Mouse (Mus musculus): ENCODE results near the gene Caml.
"Not testable (repeated sequence)": the region's sequence is repeated elsewhere in the genome, so short reads cannot be mapped to it uniquely, and the experiment has no call there.

The Caml gene

GRCm38 (mm10) chr13:55622156-55622648, 603 bp upstream of the Caml start:
- not testable (repeated sequence) for DNase-seq

GRCm38 (mm10) chr13:55634639-55635127, 11.9 kb downstream of the Caml start, which contains the start of gene Ddx46:
Ddx46 (plus strand) TSS chr13:55635027.
- DNase-seq, result peak; percentile 95

GRCm38 (mm10) chr13:55635146-55635571, 12.4 kb downstream of the Caml start:
- no peak for DNase-seq

GRCm38 (mm10) chr13:55636185-55636983, 13.6 kb downstream of the Caml start:
- no peak for DNase-seq

- peak; percentile 77 for DNase-seq
These were observed 17.7 kb downstream of the Caml start for GRCm38 (mm10) chr13:55640480-55640879.

- peak; percentile 55 for DNase-seq
These were observed 21.7 kb downstream of the Caml start for GRCm38 (mm10) chr13:55644525-55644924.

GRCm38 (mm10) chr13:55650098-55650497, 27.3 kb downstream of the Caml start:
- DNase-seq, result no peak

GRCm38 (mm10) chr13:55650980-55651379, 28.2 kb downstream of the Caml start:
- DNase-seq, result no peak

GRCm38 (mm10) chr13:55668550-55668949, 45.7 kb downstream of the Caml start:
- DNase-seq, result peak; percentile 45

GRCm38 (mm10) chr13:55672711-55673110, 49.9 kb downstream of the Caml start:
- no peak for DNase-seq

- DNase-seq, result no peak
These were observed 54.6 kb downstream of the Caml start for GRCm38 (mm10) chr13:55677364-55677763.
